Mouse (Mus musculus) forebrain, embryonic 14.5 days (tissue): Measurements from ENCODE around the gene Egln1. TPM values are rescaled to one million over a fixed set of nuclear protein-coding genes. Genes with fewer than 3 reads are reported as not detected.

Source experiments
- ATAC-seq: fragments of 200-750 bp; cut with Nextera tagmentation; 2 replicates; pipeline ENCODE4 v1.8.0; 2017; ENCODE audit warnings: mild to moderate bottlenecking, moderate library complexity
- DNase-seq: peaks from one replicate; pipeline ENCODE4 v3.0.0-alpha.2; 2015; ENCODE audit warnings: low spot score
- H3K27ac ChIP-seq: fragments of 300-500 bp; sonication (generic); 2 replicates; pipeline ENCODE4 v1.5.1; 2014; ENCODE audit warnings: low read depth, mild to moderate bottlenecking, control low read depth, low read length, moderate library complexity
- H3K27me3 ChIP-seq: fragments of 300-500 bp; sonication (generic); replicated peaks from 2 replicates; pipeline ENCODE4 v1.6.1; 2014; ENCODE audit warnings: low read length, control low read depth, mixed read lengths; ENCODE audit not compliant: control insufficient read depth, insufficient read depth
- H3K36me3 ChIP-seq: fragments of 300-500 bp; sonication (generic); 2 replicates; pipeline ENCODE4 v1.6.1; 2014; ENCODE audit warnings: low read length, control low read depth; ENCODE audit not compliant: control insufficient read depth, insufficient read depth
- H3K4me1 ChIP-seq: fragments of 300-500 bp; sonication (generic); 2 replicates; pipeline ENCODE4 v1.6.1; 2014; ENCODE audit warnings: antibody characterized with exemption, low read length, control low read depth; ENCODE audit not compliant: control insufficient read depth, insufficient read depth
- H3K4me2 ChIP-seq: fragments of 300-500 bp; sonication (generic); 2 replicates; pipeline ENCODE4 v1.6.1; 2014; ENCODE audit warnings: mild to moderate bottlenecking, control low read depth, low read length
- H3K4me3 ChIP-seq: fragments of 300-500 bp; sonication (generic); 2 replicates; pipeline ENCODE4 v1.5.1; 2014; ENCODE audit warnings: low read depth, low read length, control low read depth
- H3K9ac ChIP-seq: fragments of 300-500 bp; sonication (generic); 2 replicates; pipeline ENCODE4 v1.6.1; 2014; ENCODE audit warnings: mild to moderate bottlenecking, low read length, control low read depth, moderate library complexity
- H3K9me3 ChIP-seq: fragments of 300-500 bp; sonication (generic); replicated peaks from 2 replicates; pipeline ENCODE4 v1.6.1; 2016; ENCODE audit warnings: low read length, control low read depth, mixed read lengths; ENCODE audit not compliant: control insufficient read depth
- WGBS: fragments of 180-500 bp; shearing (Covaris S2); extraction: QIAGEN DNeasy Blood & Tissue Kit; methylation state at CpG from one replicate; pipeline ENCODE4 v1.1.7; 2014; 5-methylcytosine and 5-hydroxymethylcytosine counted together
- polyA plus RNA-seq: library from polyadenylated mRNA; unstranded; fragments of >200 nt; fragmentation: Nextera tagmentation; extraction: Ambion mirVana; gene quantifications from 2 replicates; pipeline ENCODE4 v1.2.1, GENCODE M21; 2014

Gene Egln1
- polyA plus RNA-seq, 1 experiment from 2014 or later = 24.4 TPM

DNA sequence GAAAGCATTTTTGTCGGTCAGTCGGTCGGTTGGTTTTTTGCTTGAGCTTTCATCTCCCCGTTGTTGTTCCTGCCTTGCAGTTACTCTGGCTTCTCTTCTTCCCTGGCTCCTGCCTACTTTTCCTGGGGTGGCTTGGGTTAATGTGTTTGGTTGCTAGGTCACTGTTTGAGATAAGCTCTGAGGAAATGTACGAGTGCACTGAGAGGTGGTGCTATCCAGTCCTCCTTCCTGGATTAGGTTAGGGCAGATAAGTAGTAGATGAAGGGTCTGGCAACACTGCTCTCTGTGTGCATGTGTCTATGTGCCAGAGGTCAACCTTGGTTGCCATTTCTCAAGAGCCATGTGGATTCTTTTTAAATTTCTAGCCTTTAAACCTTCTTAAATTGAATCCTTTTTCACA lies 76.4 kb downstream of the Egln1 start:
- Histone ChIP-seq H3K36me3 (peaks cover 70% of the 10 kb centered on the region), H3K4me3 (no peak overlapping the region), H3K4me1 (no peaks in the 10 kb centered on the region), H3K9me3 (no peaks in the 10 kb centered on the region), H3K4me2 (no peak overlapping the region), H3K9ac (no peak overlapping the region), H3K27ac (no peak overlapping the region), H3K27me3 (no peaks in the 10 kb centered on the region)
- ATAC-seq (no peak), DNase-seq (no peak)
- WGBS = 92% methylated on average over 5 of the region's 5 CpGs

DNA sequence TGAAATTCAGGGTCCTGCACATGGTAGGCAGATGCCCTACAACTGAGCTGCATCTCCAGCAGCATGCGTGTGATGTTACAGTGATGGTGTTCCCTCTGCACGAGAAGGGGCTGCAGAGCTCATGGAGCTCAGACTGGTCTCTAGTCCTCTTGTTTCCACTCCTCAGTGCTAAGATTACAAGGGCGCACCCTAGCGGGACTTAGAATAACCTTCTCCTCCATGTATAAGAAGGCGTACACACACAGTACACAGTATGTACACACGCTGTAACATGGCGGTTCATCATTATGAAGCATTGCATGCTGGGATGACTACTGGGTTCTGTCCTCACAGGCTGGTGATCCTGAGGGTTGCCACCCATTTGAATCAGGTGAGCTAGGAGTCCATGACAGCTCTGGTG lies 77.0 kb downstream of the Egln1 start:
- H3K27me3 ChIP-seq = no peaks in the 10 kb centered on the region
- WGBS = 92% methylated on average over 7 of the region's 7 CpGs
- no peak for ATAC-seq
- peaks cover 64% of the 10 kb centered on the region for H3K36me3 ChIP-seq
- no peak for DNase-seq
- no peak overlapping the region for H3K4me2 ChIP-seq
- H3K4me3 ChIP-seq = no peak overlapping the region
- no peaks in the 10 kb centered on the region for H3K4me1 ChIP-seq
- H3K9me3 ChIP-seq = no peaks in the 10 kb centered on the region
- no peak overlapping the region for H3K9ac ChIP-seq
- H3K27ac ChIP-seq = no peak overlapping the region

DNA sequence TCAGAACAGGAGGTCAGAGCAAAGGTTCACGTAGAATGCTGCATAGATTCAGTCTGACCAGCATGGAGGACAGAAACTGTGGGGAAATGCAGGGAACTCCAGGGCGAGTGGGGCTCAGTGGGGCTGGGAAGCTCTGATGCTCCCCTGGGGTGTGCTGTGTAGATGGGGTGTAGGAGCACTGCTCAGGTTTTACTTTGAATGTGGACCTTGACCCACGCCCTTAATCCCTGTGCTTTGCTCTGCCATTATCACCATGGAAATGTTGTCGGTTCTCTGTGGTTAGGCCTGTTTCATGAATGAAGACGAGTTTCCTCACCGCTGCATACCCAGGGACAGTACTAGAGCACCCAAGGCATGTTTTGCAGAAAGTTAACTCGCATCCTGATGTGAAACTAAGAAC lies 77.7 kb downstream of the Egln1 start:
- Histone ChIP-seq H3K4me1 (no peaks in the 10 kb centered on the region), H3K9ac (no peak overlapping the region), H3K9me3 (no peaks in the 10 kb centered on the region), H3K4me3 (no peak overlapping the region), H3K36me3 (peaks cover 58% of the 10 kb centered on the region), H3K27me3 (no peaks in the 10 kb centered on the region), H3K27ac (no peak overlapping the region), H3K4me2 (no peak overlapping the region)
- DNase-seq = no peak
- 95% methylated on average over 7 of the region's 7 CpGs for WGBS
- ATAC-seq = no peak

DNA sequence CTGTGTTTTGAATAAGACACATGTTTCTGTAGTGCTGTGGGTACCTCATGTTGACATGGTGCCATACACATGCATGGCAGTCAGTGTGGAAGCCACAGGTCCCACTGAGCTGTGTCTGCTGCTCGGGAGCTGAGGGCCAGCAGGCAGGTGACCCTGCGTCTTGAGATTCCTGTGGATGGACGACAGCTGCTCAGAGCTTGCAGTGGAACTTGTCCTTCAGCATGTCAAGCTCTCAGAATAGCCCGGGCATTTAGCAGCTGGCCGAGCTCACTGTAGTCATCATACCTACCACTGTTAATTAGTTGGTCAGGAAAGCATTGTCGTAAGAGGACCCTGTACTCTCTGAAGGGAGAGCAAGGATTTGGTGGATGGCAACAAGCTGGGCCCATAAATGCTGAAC lies 79.4 kb downstream of the Egln1 start:
- no peaks in the 10 kb centered on the region for H3K4me1 ChIP-seq
- no peak overlapping the region for H3K27ac ChIP-seq
- ATAC-seq (no peak), DNase-seq (no peak)
- no peak overlapping the region for H3K4me2 ChIP-seq
- no peaks in the 10 kb centered on the region for H3K9me3 ChIP-seq
- H3K9ac ChIP-seq = no peak overlapping the region
- no peak overlapping the region for H3K4me3 ChIP-seq
- WGBS = 86% methylated on average over 6 of the region's 6 CpGs
- H3K36me3 ChIP-seq = peaks cover 43% of the 10 kb centered on the region
- no peaks in the 10 kb centered on the region for H3K27me3 ChIP-seq

DNA sequence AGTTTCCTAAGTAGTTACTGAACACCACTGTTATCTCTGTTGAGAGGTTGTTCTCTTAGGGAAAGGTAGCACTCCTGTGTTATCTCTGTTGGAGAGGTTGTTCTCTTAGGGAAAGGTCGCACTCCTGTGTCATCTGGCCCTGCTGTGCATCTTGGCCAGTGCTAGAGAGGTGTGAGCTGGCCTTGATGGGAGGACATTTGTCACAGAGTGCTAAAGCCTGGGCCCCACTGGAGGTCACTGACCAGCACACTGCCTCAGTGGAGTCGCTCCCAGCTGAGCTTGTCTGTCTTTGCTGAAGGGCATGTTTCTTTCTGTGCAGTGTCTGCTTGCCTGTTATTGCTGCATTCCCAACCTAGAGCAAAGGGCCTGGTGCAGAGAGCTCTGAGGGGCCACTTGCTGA lies 82.0 kb downstream of the Egln1 start:
- ATAC-seq = no peak
- H3K9ac ChIP-seq = no peak overlapping the region

DNA sequence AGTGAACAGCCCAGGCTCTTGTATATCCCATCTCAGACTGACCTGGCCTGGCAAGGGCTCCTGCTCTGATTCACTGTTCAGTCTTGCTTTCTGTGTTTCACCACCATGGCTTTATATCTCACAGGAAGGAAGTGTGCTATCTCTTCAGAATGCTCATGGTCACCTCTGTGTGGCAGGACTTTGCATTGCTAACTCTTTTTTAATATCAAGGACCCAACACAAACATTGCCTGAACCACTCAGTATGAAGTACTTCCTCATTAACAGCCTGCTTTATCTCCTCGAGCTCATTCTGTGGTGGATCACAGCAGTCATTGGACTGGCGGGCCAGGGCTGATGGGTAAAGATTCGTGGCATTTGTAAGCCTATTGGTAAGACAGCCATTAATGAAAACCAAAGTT lies 82.5 kb downstream of the Egln1 start:
- peaks cover 15% of the 10 kb centered on the region for H3K36me3 ChIP-seq
- ATAC-seq (no peak), DNase-seq (no peak)
- H3K9ac ChIP-seq = no peak overlapping the region
- H3K9me3 ChIP-seq = no peaks in the 10 kb centered on the region
- whole genome bisulfite sequencing = 84% methylated on average over 3 of the region's 3 CpGs
- no peak overlapping the region for H3K27ac ChIP-seq
- no peak overlapping the region for H3K4me2 ChIP-seq
- no peak overlapping the region for H3K4me3 ChIP-seq
- H3K4me1 ChIP-seq = peaks cover 7% of the 10 kb centered on the region
- H3K27me3 ChIP-seq = no peaks in the 10 kb centered on the region

More for the DNA sequence above, 82.0 kb downstream of the Egln1 start:
- no peak for DNase-seq
- Histone ChIP-seq H3K9me3 (no peaks in the 10 kb centered on the region), H3K27ac (no peak overlapping the region), H3K36me3 (peaks cover 19% of the 10 kb centered on the region), H3K4me2 (no peak overlapping the region), H3K4me3 (no peak overlapping the region), H3K27me3 (no peaks in the 10 kb centered on the region), H3K4me1 (peaks cover 7% of the 10 kb centered on the region)
- 98% methylated on average over 2 of the region's 2 CpGs for WGBS

DNA sequence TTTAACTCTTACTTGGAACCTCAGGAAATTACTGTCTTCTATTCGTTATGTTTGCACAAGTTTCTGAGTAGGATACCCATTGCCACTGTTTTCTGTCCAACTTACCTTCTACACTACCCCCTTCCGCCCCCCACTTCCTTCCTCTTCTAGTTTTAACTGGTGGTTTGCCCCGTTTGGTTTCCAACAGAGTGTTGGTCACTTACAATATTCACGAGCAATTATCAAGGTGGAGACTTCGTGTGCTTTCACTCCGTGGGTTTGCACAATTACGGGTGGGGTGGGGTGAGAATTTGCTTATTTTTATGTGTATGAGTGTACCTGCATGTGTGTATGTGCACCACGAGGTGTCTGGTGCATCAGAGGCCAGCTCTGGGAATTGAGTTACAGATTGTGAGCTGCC lies 85.4 kb downstream of the Egln1 start:
- DNase-seq (no peak), ATAC-seq (no peak)
- H3K27me3 ChIP-seq = no peaks in the 10 kb centered on the region
- H3K4me1 ChIP-seq = peaks cover 7% of the 10 kb centered on the region
- peak overlapping the region; percentile 64 for H3K4me3 ChIP-seq
- WGBS = 14% methylated on average over 8 of the region's 8 CpGs
- peak overlapping the region; percentile 81 for H3K9ac ChIP-seq
- H3K9me3 ChIP-seq = no peaks in the 10 kb centered on the region
- H3K27ac ChIP-seq = no peak overlapping the region
- H3K36me3 ChIP-seq = peaks cover 19% of the 10 kb centered on the region
- peak overlapping the region; percentile 80 for H3K4me2 ChIP-seq

DNA sequence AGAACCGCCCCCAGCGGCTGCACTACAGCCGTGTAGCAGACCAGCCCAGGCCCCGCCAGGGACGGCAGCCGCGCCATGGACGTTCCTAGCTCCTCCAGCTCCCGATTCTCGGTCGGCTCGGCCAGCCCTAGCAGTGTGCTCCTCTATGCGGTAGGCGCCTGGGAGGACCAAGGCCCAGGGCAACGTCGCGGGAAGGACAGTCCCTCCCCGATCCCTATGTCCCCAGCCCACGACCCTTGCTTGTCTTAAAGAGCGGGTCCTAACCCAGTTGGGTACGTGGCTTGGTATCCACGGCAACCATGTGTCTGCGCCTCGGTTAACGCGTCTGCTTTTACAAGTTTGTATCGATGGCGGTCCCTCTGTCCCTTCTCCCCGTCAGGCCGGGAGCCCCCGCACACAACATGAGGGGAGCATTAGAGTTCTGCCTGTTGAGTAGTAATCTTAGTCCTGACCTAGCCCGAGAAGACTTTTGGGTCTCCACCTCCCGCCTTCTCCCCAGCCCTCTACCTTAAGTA lies 85.9 kb downstream of the Egln1 start:
- no peak for DNase-seq

DNA sequence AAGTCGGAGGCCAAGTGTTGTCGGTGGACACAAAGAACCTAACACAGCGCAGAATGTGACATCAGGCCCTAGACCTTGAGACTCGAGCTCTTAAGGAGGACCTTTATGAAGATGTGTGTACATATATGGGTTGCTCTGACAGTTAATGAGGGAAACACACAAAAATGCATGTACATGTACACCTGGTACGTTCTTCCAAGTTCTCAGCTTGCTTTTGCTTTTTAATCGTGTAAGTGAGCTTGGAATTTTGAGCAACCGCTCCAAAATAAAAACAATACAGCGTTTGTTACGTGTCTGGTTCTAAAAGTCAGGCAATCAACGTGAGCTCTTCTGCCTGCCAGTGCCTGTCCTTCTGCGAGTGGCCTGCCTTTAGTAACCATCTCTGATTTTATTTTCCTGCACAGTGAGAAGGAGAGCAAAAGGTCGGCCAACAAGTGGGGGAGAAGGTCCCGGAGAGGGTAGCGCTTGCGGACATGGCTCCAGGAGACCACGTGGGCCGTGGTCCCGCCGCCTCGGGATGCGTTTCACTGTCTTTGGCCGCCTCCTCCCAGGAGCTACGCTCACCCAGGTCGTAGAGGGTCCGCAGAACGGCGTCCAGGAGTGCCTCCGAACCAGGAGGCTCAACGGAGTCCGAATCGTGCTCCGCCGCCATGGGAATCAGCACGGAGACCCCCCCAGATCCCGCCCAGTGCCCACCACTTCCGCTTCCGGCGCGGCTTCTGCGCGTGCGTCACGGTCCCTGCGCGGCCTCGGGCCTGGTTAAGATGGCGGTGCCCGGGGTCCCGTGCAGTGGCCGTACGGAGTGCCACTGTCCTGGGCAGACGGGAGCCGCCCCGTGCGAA lies 86.6 kb downstream of the Egln1 start, which contains the start of the genes Gnpat and 2810004N23Rik:
Gene Gnpat, plus strand, starts transcription at position 713 of the 842 bp plus-strand sequence.
Gene 2810004N23Rik, minus strand, starts transcription at position 800 of the 842 bp plus-strand sequence.
- peaks cover 29% of the 10 kb centered on the region for H3K36me3 ChIP-seq
- peak within 1 kb of the TSS; percentile 64 for H3K4me3 ChIP-seq
- H3K4me2 ChIP-seq = peak within 1 kb of the TSS; percentile 80
- no peaks in the 10 kb centered on the region for H3K9me3 ChIP-seq
- peak within 1 kb of the TSS; percentile 81 for H3K9ac ChIP-seq
- 2% methylated on average over 55 of the region's 55 CpGs for WGBS
- H3K27me3 ChIP-seq = no peaks in the 10 kb centered on the region
- H3K27ac ChIP-seq = peak within 1 kb of the TSS; percentile 83
- ATAC-seq = peak; percentile 99
- peak; percentile 94 for DNase-seq
- peaks cover 7% of the 10 kb centered on the region for H3K4me1 ChIP-seq

More for the DNA sequence above, 85.9 kb downstream of the Egln1 start:
- H3K36me3 ChIP-seq = peaks cover 23% of the 10 kb centered on the region
- peak; percentile 86 for ATAC-seq
- peak overlapping the region; percentile 64 for H3K4me3 ChIP-seq
- peak overlapping the region; percentile 83 for H3K27ac ChIP-seq
- H3K4me2 ChIP-seq = peak overlapping the region; percentile 80
- peaks cover 7% of the 10 kb centered on the region for H3K4me1 ChIP-seq
- no peaks in the 10 kb centered on the region for H3K27me3 ChIP-seq
- under 1% methylated on average over 33 of the region's 33 CpGs for WGBS
- H3K9ac ChIP-seq = peak overlapping the region; percentile 81
- no peaks in the 10 kb centered on the region for H3K9me3 ChIP-seq
